Mouse (Mus musculus) heart, postnatal 25 days (tissue): ENCODE measurements around the gene Blvra. TPM values are rescaled to one million over a fixed set of nuclear protein-coding genes. Genes with fewer than 3 reads are reported as not detected.
"Not testable (repeated sequence)": the region's sequence is repeated elsewhere in the genome, so short reads cannot be mapped to it uniquely, and the experiment has no call there.

Experiments
- DNase-seq: peaks from one replicate; pipeline ENCODE4 v3.0.0; 2022; ENCODE audit warnings: low spot score
- intact Hi-C: fragments of 180-260 bp; cut with DNase I; formaldehyde crosslinking; loops from one replicate; pipeline ENCODE4 v1.15.1; 2025
- microRNA-seq: library from miRNA; unstranded; fragments of <30 nt; microRNA quantifications from one replicate; pipeline ENCODE4 v1.2.0, GENCODE M21; 2022
- total RNA-seq, 2 experiments: library from RNA; stranded (reverse); gene quantifications; 2 replicates each; pipeline ENCODE4 v1.2.3; 2021

Gene Blvra
- total RNA-seq, 2 experiments from 2014 or later: 16.9 to 20.7 TPM

GRCm38 (mm10) chr2:127133621-127134461 is 63.4 kb downstream of the Blvra start, which contains the start of gene Ncaph:
Gene Ncaph (minus strand): TSS chr2:127133954.
- peak; percentile 86 for DNase-seq
- intact Hi-C loops: no loop called here

- DNase-seq, intact Hi-C loops: not testable (repeated sequence)
These were observed 64.8 kb downstream of the Blvra start for GRCm38 (mm10) chr2:127135255-127135654.

GRCm38 (mm10) chr2:127136979-127137378 is 66.5 kb downstream of the Blvra start:
- DNase-seq: peak; percentile 15
- intact Hi-C loops: no loop called here

DNA sequence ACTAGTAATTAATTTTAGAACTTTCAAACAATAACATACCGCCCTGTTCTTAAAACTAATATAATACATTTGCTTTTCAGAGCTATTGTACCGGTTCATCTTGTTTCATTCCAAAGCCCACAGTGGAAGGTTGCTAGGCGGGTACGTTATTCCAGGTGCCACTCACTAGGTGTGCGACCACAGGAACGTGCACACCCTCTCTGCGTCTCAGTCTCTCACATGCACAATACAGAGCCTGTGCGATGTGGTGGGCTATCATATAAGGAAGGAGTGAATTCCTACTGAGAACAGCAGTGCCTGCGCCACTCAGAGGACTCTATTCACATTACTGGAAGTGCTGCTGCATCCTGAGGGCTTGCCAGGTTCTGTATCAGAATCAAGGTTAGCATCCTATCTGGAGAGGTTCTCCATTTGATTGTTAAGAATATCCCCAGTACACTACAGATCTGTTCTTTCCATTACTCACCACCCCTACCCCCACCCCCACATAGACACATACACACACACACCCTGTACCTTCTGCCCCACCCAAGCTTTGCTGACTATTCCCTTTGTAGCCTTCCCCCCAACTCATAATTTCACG is 67.5 kb downstream of the Blvra start:
- intact Hi-C loops: no loop called here
- no peak for DNase-seq

GRCm38 (mm10) chr2:127138449-127138848 is 68.0 kb downstream of the Blvra start:
- DNase-seq: no peak
- intact Hi-C loops: no loop called here

- peak; percentile 46 for DNase-seq
- intact Hi-C loops: no loop called here
These were observed 68.6 kb downstream of the Blvra start for GRCm38 (mm10) chr2:127139094-127139493.

- no peak for DNase-seq
- intact Hi-C loops: loop anchor here (5.0 kb wide), 1 partner anchor 67 kb away; the partner anchor contains the start of gene Blvra
These were observed 69.1 kb downstream of the Blvra start for GRCm38 (mm10) chr2:127139605-127140004.

GRCm38 (mm10) chr2:127140011-127140410 is 69.5 kb downstream of the Blvra start:
- intact Hi-C loops: loop anchor here (5.0 kb wide), 1 partner anchor 68 kb away; the partner anchor contains the start of gene Blvra
- no peak for DNase-seq

- intact Hi-C loops: loop anchor here (5.0 kb wide), 1 partner anchor 70 kb away; the partner anchor contains the start of gene Blvra
- DNase-seq: no peak
These were observed 71.6 kb downstream of the Blvra start for GRCm38 (mm10) chr2:127142031-127142430.

GRCm38 (mm10) chr2:127142577-127143157 is 72.2 kb downstream of the Blvra start:
- DNase-seq: no peak
- intact Hi-C loops: loop anchor here (5.0 kb wide), 1 partner anchor 70 kb away; the partner anchor contains the start of gene Blvra

DNA sequence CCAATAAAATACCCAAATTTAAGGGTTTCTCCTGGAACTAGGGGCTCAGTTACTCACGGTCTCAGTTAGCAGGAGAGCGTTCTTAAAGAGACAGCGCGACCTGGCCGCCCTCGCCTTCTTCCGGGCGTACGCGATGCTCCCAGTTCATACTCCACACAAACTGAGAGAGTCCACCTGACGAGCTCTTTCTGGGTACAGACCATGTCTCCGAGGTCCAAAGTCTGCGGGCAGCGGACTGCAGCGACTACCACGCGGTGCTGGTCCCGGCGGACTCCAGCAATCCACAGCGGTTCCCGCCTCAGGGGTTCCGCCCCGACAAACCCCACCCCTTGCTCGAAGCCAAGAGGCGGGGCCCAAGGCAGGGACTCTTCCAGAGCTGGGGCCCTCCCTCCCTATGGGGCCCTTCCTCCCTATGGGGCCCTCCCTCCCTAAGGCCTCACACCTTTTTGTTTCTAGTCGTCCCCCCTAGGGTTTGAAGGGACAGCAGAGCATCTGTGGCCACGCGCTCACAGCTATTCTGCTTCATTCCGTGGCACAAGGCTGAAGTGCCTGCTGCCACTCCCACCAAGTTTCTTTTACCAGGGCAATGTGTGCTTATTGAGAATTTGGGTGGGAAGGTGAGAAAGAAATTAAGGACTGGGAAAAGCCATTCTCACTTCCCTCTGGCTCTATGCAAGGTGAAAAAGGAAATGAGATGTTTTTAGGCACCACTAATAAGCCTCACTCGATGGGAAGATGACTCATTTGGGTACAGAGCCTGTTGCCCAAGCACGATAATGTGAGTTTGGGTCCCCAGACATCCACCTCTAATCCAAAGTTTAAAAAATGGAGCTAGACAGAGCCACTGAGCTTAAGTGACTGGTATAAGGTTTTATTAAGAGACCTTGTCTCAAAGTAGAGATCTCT is 72.9 kb downstream of the Blvra start, which contains the start of gene Itpripl1:
TSS of gene Itpripl1 (minus strand) at position 285 of the 906 bp plus-strand sequence.
- peak; percentile 81 for DNase-seq
- intact Hi-C loops: loop anchor here (5.0 kb wide), 1 partner anchor 71 kb away; the partner anchor contains the start of gene Blvra

DNA sequence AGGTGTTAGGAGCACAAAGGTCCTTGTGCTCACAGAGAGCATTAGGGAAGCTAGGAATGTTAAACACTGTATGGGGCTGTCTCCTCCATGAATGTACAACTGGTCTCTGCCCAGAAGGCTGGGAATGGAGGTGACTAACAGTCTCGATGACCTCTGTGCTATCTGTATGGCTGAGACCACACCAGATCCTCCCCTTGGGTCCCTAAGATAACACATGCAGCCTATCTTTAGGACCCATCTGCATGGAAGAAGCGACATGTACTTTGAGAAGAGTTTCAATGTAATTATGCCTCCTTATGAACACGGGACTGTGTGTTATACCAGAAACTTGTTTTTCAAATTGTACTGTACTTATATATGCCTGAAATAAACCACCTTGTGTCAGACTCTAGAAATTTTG is 75.2 kb downstream of the Blvra start:
- intact Hi-C loops: no loop called here
- DNase-seq: no peak

Small RNA genes lying within 50 kb of the gene (microRNA-seq; reads per million reads assigned to microRNA genes)
- not detected for gene Gm24081

Other genes starting within 250 kb of the Blvra start
- gene Trpm7, start 194.4 kb upstream of the Blvra start, total RNA-seq: 10 to 100 TPM; 24.9 to 30.8 TPM
- gene Sppl2a, start 137.4 kb upstream of the Blvra start, total RNA-seq: 10 to 100 TPM; 45.3 to 53.2 TPM
- gene Ap4e1, start 61.9 kb upstream of the Blvra start, total RNA-seq: 1 to 10 TPM; 7.0 to 7.2 TPM
- gene Ncaph, start 63.3 kb downstream of the Blvra start, total RNA-seq: 1 to 10 TPM; 1.4 to 2.3 TPM
- gene Itpripl1, start 72.8 kb downstream of the Blvra start, total RNA-seq: 10 to 100 TPM; 10.1 to 14.1 TPM
- gene 1810024B03Rik, start 137.6 kb downstream of the Blvra start, total RNA-seq: under 1 TPM; 0.36 to 0.70 TPM
- 10 to 100 TPM; 54.0 to 62.4 TPM for gene Snrnp200, start 137.7 kb downstream of the Blvra start, total RNA-seq
- gene Ciao1, start 177.2 kb downstream of the Blvra start, total RNA-seq: 10 to 100 TPM; 61.9 to 62.3 TPM
- 10 to 100 TPM; 27.9 to 28.7 TPM for gene Tmem127, start 177.2 kb downstream of the Blvra start, total RNA-seq
- 100 to 1,000 TPM; 152 to 167 TPM for gene Stard7, start 199.6 kb downstream of the Blvra start, total RNA-seq